Comparison of ENCODE assay signal across 8 mouse cellular contexts in genomic region chr7:28294481-28294880, GRCm38 (mm10). TPM values are rescaled to one million over a fixed set of nuclear protein-coding genes. Genes with fewer than 3 reads are reported as not detected.
A peak's percentile ranks its signal among the peaks of the same experiment; 100 is the strongest.
DNase-seq lines count a peak whose midpoint lies in the region; ATAC-seq and TF ChIP-seq lines count a peak whose summit lies in the region.

No protein-coding gene starts in this region.

- no peak for TF ChIP-seq POLR2A in thymus, adult 2 months (IDR thresholded peaks at IDR 0.05; ENCODE audit: control insufficient read depth, extremely low read depth, insufficient read depth, low read length, poor library complexity)

- WGBS in thymus, adult 2 months, result 10% methylated on average over 63 of the region's 63 CpGs
- 6% methylated on average over 58 of the region's 63 CpGs for WGBS in heart, embryonic 15.5 days
- WGBS in liver, embryonic 15.5 days (ENCODE audit: insufficient replicate concordance), result 6% methylated on average over 63 of the region's 63 CpGs

- ATAC-seq in heart, embryonic 15.5 days (replicated peaks; ENCODE audit: insufficient number of reproducible peaks, insufficient read depth, low FRiP score, low read depth), result peak; percentile 49; the same call in 1 of the 2 replicates
- no peak for ATAC-seq in liver, embryonic 15.5 days (ENCODE audit: insufficient read depth)
- no peak for ATAC-seq in activated CD4-positive, CD25-positive, alpha-beta regulatory T cell, adult 4 months

- H3K4me1 ChIP-seq in thymus, adult 2 months (replicated peaks; ENCODE audit: control insufficient read depth, insufficient read depth, low read length), result peaks cover 4% of the 10 kb centered on the region; the same call in 1 of the 2 replicates
- peaks cover 19% of the 10 kb centered on the region for H3K4me1 ChIP-seq in heart, embryonic 15.5 days (replicated peaks)
- peaks cover 14% of the 10 kb centered on the region for H3K4me1 ChIP-seq in liver, embryonic 15.5 days (replicated peaks)

- H3K4me3 ChIP-seq in thymus, adult 2 months (ENCODE audit: control insufficient read depth, insufficient read depth, low read length), result no peak overlapping the region
- H3K4me3 ChIP-seq in heart, embryonic 15.5 days, result peak overlapping the region; percentile 57
- peak overlapping the region; percentile 47 for H3K4me3 ChIP-seq in liver, embryonic 15.5 days (replicated peaks)

- peak overlapping the region; percentile 89 for H3K4me2 ChIP-seq in heart, embryonic 15.5 days
- peak overlapping the region; percentile 66 for H3K4me2 ChIP-seq in liver, embryonic 15.5 days

- TF ChIP-seq CTCF in thymus, adult 2 months (IDR thresholded peaks at IDR 0.05; ENCODE audit: borderline replicate concordance, control insufficient read depth, extremely low read depth, insufficient read depth, low read length, poor library complexity), result no peak

- H3K9ac ChIP-seq in heart, embryonic 15.5 days, result peak overlapping the region; percentile 46
- H3K9ac ChIP-seq in liver, embryonic 15.5 days, result 0 out of 2 replicates have a peak overlapping the region, but pooled peaks have one; percentile 25

- H3K27me3 ChIP-seq in thymus, adult 2 months (ENCODE audit: control insufficient read depth, insufficient read depth, low read length), result peaks cover 7% of the 10 kb centered on the region; the same call in 1 of the 2 replicates
- H3K27me3 ChIP-seq in heart, embryonic 15.5 days, result peaks cover 99% of the 10 kb centered on the region
- H3K27me3 ChIP-seq in liver, embryonic 15.5 days, result peaks cover 100% of the 10 kb centered on the region

- no peaks in the 10 kb centered on the region for H3K9me3 ChIP-seq in heart, embryonic 15.5 days (replicated peaks)
- H3K9me3 ChIP-seq in liver, embryonic 15.5 days (replicated peaks), result no peaks in the 10 kb centered on the region

- H3K27ac ChIP-seq in thymus, adult 2 months (ENCODE audit: control insufficient read depth, insufficient read depth, low read length), result no peak overlapping the region
- H3K27ac ChIP-seq in heart, embryonic 15.5 days, result no peak overlapping the region
- no peak overlapping the region for H3K27ac ChIP-seq in liver, embryonic 15.5 days (replicated peaks)

- no peaks in the 10 kb centered on the region for H3K36me3 ChIP-seq in thymus, adult 2 months (ENCODE audit: control insufficient read depth, insufficient read depth, low read length)
- H3K36me3 ChIP-seq in heart, embryonic 15.5 days, result no peaks in the 10 kb centered on the region
- no peaks in the 10 kb centered on the region for H3K36me3 ChIP-seq in liver, embryonic 15.5 days (replicated peaks)

- peak; percentile 24 for DNase-seq in thymus, adult 2 months
- no peak for DNase-seq in thymus, postnatal 10 days (ENCODE audit: low spot score in 2 of 2)
- DNase-seq in embryo, embryonic 11 days, result peak; percentile 92
- peak; percentile 84 for DNase-seq in kidney, postnatal 10 days
- peak; percentile 60 for DNase-seq in ovary, adult 18-20 months (ENCODE audit: low spot score)

RNA-seq across cellular contexts. Expression of gene Selenov, which starts 3.5 kb away (rescaled TPM):
- polyA plus RNA-seq in thymus, adult 2 months (2012; rRNA removed), result 0.24 TPM in 1 of 2 replicates, not detected in the other
- polyA plus RNA-seq in heart, embryonic 15.5 days (2015; fragmentation: Nextera tagmentation; extraction: Ambion mirVana), result not detected in 2 replicates
- polyA plus RNA-seq in liver, embryonic 15.5 days (2015; fragmentation: Nextera tagmentation; extraction: Ambion mirVana), result 0.07 TPM in 1 of 2 replicates, not detected in the other
- polyA plus RNA-seq in activated CD4-positive, CD25-positive, alpha-beta regulatory T cell, adult 4 months (2017; shearing (Covaris generic)), result not detected

RNA-seq across cellular contexts. Expression of gene Dll3, which starts 7.6 kb away (rescaled TPM):
- polyA plus RNA-seq in thymus, adult 2 months (2012; rRNA removed), result 1.1 and 1.3 TPM in 2 replicates
- polyA plus RNA-seq in heart, embryonic 15.5 days (2015; fragmentation: Nextera tagmentation; extraction: Ambion mirVana), result 0.16 and 0.34 TPM in 2 replicates
- not detected in 2 replicates for polyA plus RNA-seq in liver, embryonic 15.5 days (2015; fragmentation: Nextera tagmentation; extraction: Ambion mirVana)
- polyA plus RNA-seq in activated CD4-positive, CD25-positive, alpha-beta regulatory T cell, adult 4 months (2017; shearing (Covaris generic)), result under 1 TPM in 1 of 2 experiments, not detected in 1; 0.17 TPM

RNA-seq across cellular contexts. Expression of gene Eid2b, which starts 16.9 kb away (rescaled TPM):
- 8.7 and 11.8 TPM in 2 replicates for polyA plus RNA-seq in thymus, adult 2 months (2012; rRNA removed)
- polyA plus RNA-seq in heart, embryonic 15.5 days (2015; fragmentation: Nextera tagmentation; extraction: Ambion mirVana), result 8.2 and 8.5 TPM in 2 replicates
- 1.7 and 1.8 TPM in 2 replicates for polyA plus RNA-seq in liver, embryonic 15.5 days (2015; fragmentation: Nextera tagmentation; extraction: Ambion mirVana)
- polyA plus RNA-seq in activated CD4-positive, CD25-positive, alpha-beta regulatory T cell, adult 4 months (2017; shearing (Covaris generic)), result 1 to 10 TPM; 1.0 to 1.1 TPM

RNA-seq across cellular contexts. Expression of gene Timm50, which starts 17.4 kb away (rescaled TPM):
- polyA plus RNA-seq in thymus, adult 2 months (2012; rRNA removed), result 100 and 102 TPM in 2 replicates
- polyA plus RNA-seq in heart, embryonic 15.5 days (2015; fragmentation: Nextera tagmentation; extraction: Ambion mirVana), result 101 and 117 TPM in 2 replicates
- polyA plus RNA-seq in liver, embryonic 15.5 days (2015; fragmentation: Nextera tagmentation; extraction: Ambion mirVana), result 78.3 and 85.2 TPM in 2 replicates
- 10 to 100 TPM; 31.2 to 41.1 TPM for polyA plus RNA-seq in activated CD4-positive, CD25-positive, alpha-beta regulatory T cell, adult 4 months (2017; shearing (Covaris generic))

RNA-seq across cellular contexts. Expression of gene Eid2, which starts 26.8 kb away (rescaled TPM):
- polyA plus RNA-seq in thymus, adult 2 months (2012; rRNA removed), result 4.6 and 5.8 TPM in 2 replicates
- polyA plus RNA-seq in heart, embryonic 15.5 days (2015; fragmentation: Nextera tagmentation; extraction: Ambion mirVana), result 5.2 and 5.9 TPM in 2 replicates
- polyA plus RNA-seq in liver, embryonic 15.5 days (2015; fragmentation: Nextera tagmentation; extraction: Ambion mirVana), result 0.52 and 0.75 TPM in 2 replicates
- polyA plus RNA-seq in activated CD4-positive, CD25-positive, alpha-beta regulatory T cell, adult 4 months (2017; shearing (Covaris generic)), result under 1 TPM; 0.36 to 0.48 TPM

Comparison
In these comparisons a context has a peak if more than half of its experiments do, and no peak if none do; other contexts are left out.
1. DNase-seq: peak in thymus, adult 2 months (single experiment), embryo, embryonic 11 days (single experiment), kidney, postnatal 10 days (single experiment) and ovary, adult 18-20 months (single experiment); none in thymus, postnatal 10 days (0 of 2).